Mouse (Mus musculus) midbrain, embryonic 15.5 days (tissue): ENCODE data around the gene Nop2. TPM values are rescaled to one million over a fixed set of nuclear protein-coding genes. Genes with fewer than 3 reads are reported as not detected.

Source experiments
- ATAC-seq: fragments of 200-750 bp; cut with Nextera tagmentation; replicated peaks from 2 replicates; pipeline ENCODE4 v1.8.0; 2017; ENCODE audit warnings: moderate TSS enrichment
- H3K27ac ChIP-seq: fragments of 300-500 bp; sonication (generic); 2 replicates; pipeline ENCODE4 v1.5.1; 2015; ENCODE audit warnings: mild to moderate bottlenecking, inconsistent platforms
- H3K27me3 ChIP-seq: fragments of 300-500 bp; sonication (generic); replicated peaks from 2 replicates; pipeline ENCODE4 v1.6.1; 2015; ENCODE audit warnings: inconsistent platforms
- H3K36me3 ChIP-seq: fragments of 300-500 bp; sonication (generic); replicated peaks from 2 replicates; pipeline ENCODE4 v1.6.1; 2015; ENCODE audit warnings: inconsistent platforms
- H3K4me1 ChIP-seq: fragments of 300-500 bp; sonication (generic); 2 replicates; pipeline ENCODE4 v1.6.1; 2015; ENCODE audit warnings: inconsistent platforms
- H3K4me2 ChIP-seq: fragments of 300-500 bp; sonication (generic); 2 replicates; pipeline ENCODE4 v1.6.1; 2015; ENCODE audit warnings: inconsistent platforms, mild to moderate bottlenecking, moderate library complexity
- H3K4me3 ChIP-seq: fragments of 300-500 bp; sonication (generic); 2 replicates; pipeline ENCODE4 v1.5.1; 2015; ENCODE audit warnings: mild to moderate bottlenecking, inconsistent platforms
- H3K9ac ChIP-seq: fragments of 300-500 bp; sonication (generic); 2 replicates; pipeline ENCODE4 v1.6.1; 2015; ENCODE audit warnings: mild to moderate bottlenecking, inconsistent platforms
- H3K9me3 ChIP-seq: fragments of 300-500 bp; sonication (generic); 2 replicates; pipeline ENCODE4 v1.6.1; 2016; ENCODE audit warnings: inconsistent platforms
- WGBS: fragments of 180-500 bp; shearing (Covaris S2); methylation state at CpG from one replicate; pipeline ENCODE4 v1.1.7; 2015; ENCODE audit warnings: mixed read lengths; 5-methylcytosine and 5-hydroxymethylcytosine counted together
- polyA plus RNA-seq: library from polyadenylated mRNA; unstranded; fragments of >200 nt; fragmentation: Nextera tagmentation; extraction: Ambion mirVana; gene quantifications from 2 replicates; pipeline ENCODE4 v1.2.1, GENCODE M21; 2015

The Nop2 gene
- polyA plus RNA-seq, 1 experiment from 2014 or later, result 49.1 TPM

GRCm38 (mm10) chr6:125096279-125096596, 35.5 kb upstream of the Nop2 start:
- peak overlapping the region; percentile 74 for H3K9ac ChIP-seq
- H3K27me3 ChIP-seq, result no peaks in the 10 kb centered on the region
- H3K4me2 ChIP-seq, result peak overlapping the region; percentile 87
- peaks cover 12% of the 10 kb centered on the region for H3K36me3 ChIP-seq
- H3K4me1 ChIP-seq, result peaks cover 40% of the 10 kb centered on the region
- WGBS, result 0% methylated on average over 27 of the region's 32 CpGs
- H3K4me3 ChIP-seq, result peak overlapping the region; percentile 76
- peak overlapping the region; percentile 94 for H3K27ac ChIP-seq
- ATAC-seq, result no peak
- no peaks in the 10 kb centered on the region for H3K9me3 ChIP-seq

- ATAC-seq, result peak; percentile 40
- peak overlapping the region; percentile 87 for H3K4me2 ChIP-seq
- peaks cover 40% of the 10 kb centered on the region for H3K4me1 ChIP-seq
- H3K9ac ChIP-seq, result peak overlapping the region; percentile 74
- H3K36me3 ChIP-seq, result peaks cover 17% of the 10 kb centered on the region
- H3K4me3 ChIP-seq, result peak overlapping the region; percentile 76
- no peaks in the 10 kb centered on the region for H3K27me3 ChIP-seq
- no peaks in the 10 kb centered on the region for H3K9me3 ChIP-seq
- under 1% methylated on average over 35 of the region's 44 CpGs for WGBS
- peak overlapping the region; percentile 94 for H3K27ac ChIP-seq
Observed at GRCm38 (mm10) chr6:125096597-125097345, 34.9 kb upstream of the Nop2 start.

GRCm38 (mm10) chr6:125097346-125097689, 34.4 kb upstream of the Nop2 start:
- peak overlapping the region; percentile 76 for H3K4me3 ChIP-seq
- H3K27me3 ChIP-seq, result no peaks in the 10 kb centered on the region
- under 1% methylated on average over 12 of the region's 12 CpGs for WGBS
- peak overlapping the region; percentile 74 for H3K9ac ChIP-seq
- ATAC-seq, result peak; percentile 19
- no peaks in the 10 kb centered on the region for H3K9me3 ChIP-seq
- peak overlapping the region; percentile 94 for H3K27ac ChIP-seq
- H3K4me2 ChIP-seq, result peak overlapping the region; percentile 87
- H3K36me3 ChIP-seq, result peaks cover 23% of the 10 kb centered on the region
- H3K4me1 ChIP-seq, result peaks cover 40% of the 10 kb centered on the region

- WGBS, result 55% methylated on average over 8 of the region's 8 CpGs
- peak overlapping the region; percentile 74 for H3K9ac ChIP-seq
- H3K9me3 ChIP-seq, result no peaks in the 10 kb centered on the region
- H3K27me3 ChIP-seq, result no peaks in the 10 kb centered on the region
- H3K4me1 ChIP-seq, result peaks cover 40% of the 10 kb centered on the region
- H3K27ac ChIP-seq, result peak overlapping the region; percentile 94; the same call in 1 of the 2 replicates
- H3K4me3 ChIP-seq, result peak overlapping the region; percentile 76
- peaks cover 29% of the 10 kb centered on the region for H3K36me3 ChIP-seq
- H3K4me2 ChIP-seq, result peak overlapping the region; percentile 87
- ATAC-seq, result no peak
Observed at GRCm38 (mm10) chr6:125097951-125098350, 33.8 kb upstream of the Nop2 start.

GRCm38 (mm10) chr6:125098513-125098912, 33.2 kb upstream of the Nop2 start:
- peak overlapping the region; percentile 66; the same call in 1 of the 2 replicates for H3K27ac ChIP-seq
- 64% methylated on average over 3 of the region's 3 CpGs for WGBS
- peak overlapping the region; percentile 76 for H3K4me3 ChIP-seq
- peaks cover 32% of the 10 kb centered on the region for H3K36me3 ChIP-seq
- peak overlapping the region; percentile 74 for H3K9ac ChIP-seq
- peak overlapping the region; percentile 87 for H3K4me2 ChIP-seq
- H3K4me1 ChIP-seq, result peaks cover 40% of the 10 kb centered on the region
- H3K9me3 ChIP-seq, result no peaks in the 10 kb centered on the region
- H3K27me3 ChIP-seq, result no peaks in the 10 kb centered on the region
- ATAC-seq, result no peak

- Histone ChIP-seq H3K4me2 (peak overlapping the region; percentile 87), H3K36me3 (peaks cover 36% of the 10 kb centered on the region), H3K27me3 (no peaks in the 10 kb centered on the region), H3K27ac (peak overlapping the region; percentile 66), H3K4me3 (peak overlapping the region; percentile 76), H3K9me3 (no peaks in the 10 kb centered on the region), H3K4me1 (peaks cover 40% of the 10 kb centered on the region), H3K9ac (peak overlapping the region; percentile 32; the same call in 1 of the 2 replicates)
- WGBS, result 36% methylated on average over 5 of the region's 5 CpGs
- no peak for ATAC-seq
Observed at GRCm38 (mm10) chr6:125099421-125099971, 32.2 kb upstream of the Nop2 start.

- Histone ChIP-seq H3K9ac (no peak overlapping the region), H3K4me2 (no peak overlapping the region), H3K27ac (no peak overlapping the region), H3K4me1 (peaks cover 30% of the 10 kb centered on the region), H3K36me3 (peaks cover 54% of the 10 kb centered on the region), H3K4me3 (no peak overlapping the region), H3K9me3 (no peaks in the 10 kb centered on the region), H3K27me3 (no peaks in the 10 kb centered on the region)
- ATAC-seq, result no peak
- WGBS, result 86% methylated on average over 9 of the region's 9 CpGs
Observed at GRCm38 (mm10) chr6:125101444-125101843, 30.3 kb upstream of the Nop2 start.

- ATAC-seq, result no peak
- H3K9me3 ChIP-seq, result no peaks in the 10 kb centered on the region
- no peak overlapping the region for H3K9ac ChIP-seq
- H3K36me3 ChIP-seq, result peaks cover 82% of the 10 kb centered on the region
- no peaks in the 10 kb centered on the region for H3K27me3 ChIP-seq
- no peak overlapping the region for H3K4me2 ChIP-seq
- WGBS, result 90% methylated on average over 4 of the region's 4 CpGs
- no peak overlapping the region for H3K27ac ChIP-seq
- H3K4me3 ChIP-seq, result no peak overlapping the region
- peaks cover 10% of the 10 kb centered on the region for H3K4me1 ChIP-seq
Observed at GRCm38 (mm10) chr6:125104223-125104622, 27.5 kb upstream of the Nop2 start.

GRCm38 (mm10) chr6:125107705-125108104, 24.0 kb upstream of the Nop2 start:
- Histone ChIP-seq H3K4me1 (no peaks in the 10 kb centered on the region), H3K36me3 (peaks cover 84% of the 10 kb centered on the region), H3K9ac (no peak overlapping the region), H3K9me3 (no peaks in the 10 kb centered on the region), H3K27ac (no peak overlapping the region), H3K27me3 (no peaks in the 10 kb centered on the region), H3K4me3 (no peak overlapping the region), H3K4me2 (no peak overlapping the region)
- WGBS, result 94% methylated on average over 2 of the region's 2 CpGs
- no peak for ATAC-seq

GRCm38 (mm10) chr6:125109371-125109770, 22.3 kb upstream of the Nop2 start:
- no peak for ATAC-seq
- no peak overlapping the region for H3K4me3 ChIP-seq
- WGBS, result 94% methylated on average over 14 of the region's 14 CpGs
- H3K27ac ChIP-seq, result no peak overlapping the region
- no peak overlapping the region for H3K9ac ChIP-seq
- H3K9me3 ChIP-seq, result no peaks in the 10 kb centered on the region
- H3K4me1 ChIP-seq, result no peaks in the 10 kb centered on the region
- no peak overlapping the region for H3K4me2 ChIP-seq
- peaks cover 89% of the 10 kb centered on the region for H3K36me3 ChIP-seq
- H3K27me3 ChIP-seq, result no peaks in the 10 kb centered on the region

GRCm38 (mm10) chr6:125110927-125111326, 20.8 kb upstream of the Nop2 start:
- no peak for ATAC-seq
- 91% methylated on average over 7 of the region's 7 CpGs for WGBS
- no peak overlapping the region for H3K9ac ChIP-seq
- no peak overlapping the region for H3K27ac ChIP-seq
- H3K27me3 ChIP-seq, result no peaks in the 10 kb centered on the region
- peaks cover 86% of the 10 kb centered on the region for H3K36me3 ChIP-seq
- no peak overlapping the region for H3K4me2 ChIP-seq
- H3K4me3 ChIP-seq, result no peak overlapping the region
- H3K9me3 ChIP-seq, result no peaks in the 10 kb centered on the region
- no peaks in the 10 kb centered on the region for H3K4me1 ChIP-seq

- Histone ChIP-seq H3K9ac (no peak overlapping the region), H3K27ac (no peak overlapping the region), H3K9me3 (no peaks in the 10 kb centered on the region), H3K27me3 (no peaks in the 10 kb centered on the region), H3K36me3 (peaks cover 79% of the 10 kb centered on the region), H3K4me1 (no peaks in the 10 kb centered on the region), H3K4me2 (no peak overlapping the region), H3K4me3 (no peak overlapping the region)
- ATAC-seq, result no peak
- WGBS, result 94% methylated on average over 11 of the region's 11 CpGs
Observed at GRCm38 (mm10) chr6:125112553-125112952, 19.2 kb upstream of the Nop2 start.

GRCm38 (mm10) chr6:125119387-125119786, 12.3 kb upstream of the Nop2 start:
- no peaks in the 10 kb centered on the region for H3K27me3 ChIP-seq
- ATAC-seq, result no peak
- no peak overlapping the region for H3K9ac ChIP-seq
- WGBS, result 95% methylated on average over 8 of the region's 8 CpGs
- no peak overlapping the region for H3K27ac ChIP-seq
- H3K4me1 ChIP-seq, result no peaks in the 10 kb centered on the region
- no peak overlapping the region for H3K4me3 ChIP-seq
- peaks cover 81% of the 10 kb centered on the region for H3K36me3 ChIP-seq
- H3K4me2 ChIP-seq, result no peak overlapping the region
- H3K9me3 ChIP-seq, result no peaks in the 10 kb centered on the region
